Mouse (Mus musculus) erythroblast, embryonic 14.5 days (primary cell): ENCODE measurements around the gene Pam. TPM values are rescaled to one million over a fixed set of nuclear protein-coding genes. Genes with fewer than 3 reads are reported as not detected.

Experiments
- H3K27me3 ChIP-seq: 2 replicates; pipeline ENCODE4 v1.6.1; 2012; ENCODE audit warnings: inconsistent platforms; ENCODE audit not compliant: control insufficient read depth
- H3K36me3 ChIP-seq: 2 replicates; pipeline ENCODE4 v1.6.1; 2012; ENCODE audit warnings: mild to moderate bottlenecking, inconsistent platforms; ENCODE audit not compliant: control insufficient read depth
- H3K4me1 ChIP-seq: 2 replicates; pipeline ENCODE4 v1.6.1; 2012; ENCODE audit warnings: inconsistent platforms; ENCODE audit not compliant: control insufficient read depth
- H3K4me3 ChIP-seq: replicated peaks from 2 replicates; pipeline ENCODE3; 2012; ENCODE audit warnings: moderate library complexity, mild to moderate bottlenecking, inconsistent platforms
- H3K9me3 ChIP-seq: 2 replicates; pipeline ENCODE4 v1.6.1; 2012; ENCODE audit warnings: low read length, inconsistent platforms, mixed read lengths; ENCODE audit not compliant: control insufficient read depth
- GATA1 ChIP-seq: IDR thresholded peaks from 2 replicates; pipeline ENCODE4 v1.6.1; 2012; ENCODE audit warnings: low read length, inconsistent platforms, mixed read lengths
- TAL1 ChIP-seq: IDR thresholded peaks from 3 replicates; pipeline ENCODE4 v1.6.1; 2012; ENCODE audit warnings: low read length, inconsistent platforms, mixed read lengths
- polyA plus RNA-seq: library from polyadenylated mRNA; stranded (reverse); fragments of >175 nt; gene quantifications from 2 replicates; pipeline ENCODE4 v1.2.3, GENCODE M21; 2012

The Pam gene
- polyA plus RNA-seq, 1 experiment = 0.12 TPM

GRCm38 (mm10) chr1:97916218-97916970 is 179.1 kb downstream of the Pam start:
- H3K4me3 ChIP-seq = no peak overlapping the region
- H3K27me3 ChIP-seq = no peaks in the 10 kb centered on the region
- H3K9me3 ChIP-seq = no peaks in the 10 kb centered on the region
- no peaks in the 10 kb centered on the region for H3K36me3 ChIP-seq
- TF ChIP-seq GATA1 = no peak
- no peak for TF ChIP-seq TAL1
- no peaks in the 10 kb centered on the region for H3K4me1 ChIP-seq

GRCm38 (mm10) chr1:97915726-97916125 is 179.7 kb downstream of the Pam start:
- Histone ChIP-seq H3K4me3 (no peak overlapping the region), H3K4me1 (no peaks in the 10 kb centered on the region), H3K27me3 (no peaks in the 10 kb centered on the region)

DNA sequence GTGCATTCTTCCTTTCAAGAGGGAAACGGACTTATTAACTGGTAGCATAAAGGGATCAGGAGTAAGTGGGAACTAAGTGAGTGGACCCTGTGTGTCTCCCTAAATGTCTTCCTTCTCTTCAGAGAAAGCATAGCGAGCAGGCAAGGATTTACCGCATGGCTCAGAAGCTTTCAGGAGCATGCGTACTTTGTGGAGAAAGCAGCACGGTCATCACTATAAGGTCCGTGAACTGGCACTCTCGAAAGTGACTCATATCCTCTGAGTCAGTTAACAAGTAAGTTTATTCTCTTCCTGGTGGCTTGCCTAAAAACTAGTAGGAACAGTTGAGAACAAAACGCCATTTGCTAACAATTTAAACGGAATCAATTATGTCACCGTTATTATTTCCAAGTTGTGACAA is 184.6 kb downstream of the Pam start:
- Histone ChIP-seq H3K9me3 (no peaks in the 10 kb centered on the region), H3K4me1 (no peaks in the 10 kb centered on the region), H3K36me3 (no peaks in the 10 kb centered on the region), H3K27me3 (no peaks in the 10 kb centered on the region), H3K4me3 (no peak overlapping the region)
- TF ChIP-seq GATA1 (no peak), TAL1 (no peak)

More at GRCm38 (mm10) chr1:97915726-97916125, 179.7 kb downstream of the Pam start:
- TF ChIP-seq TAL1 (no peak), GATA1 (no peak)
- no peaks in the 10 kb centered on the region for H3K9me3 ChIP-seq
- no peaks in the 10 kb centered on the region for H3K36me3 ChIP-seq

GRCm38 (mm10) chr1:97909561-97909960 is 185.9 kb downstream of the Pam start:
- H3K36me3 ChIP-seq = no peaks in the 10 kb centered on the region
- no peaks in the 10 kb centered on the region for H3K9me3 ChIP-seq
- TF ChIP-seq GATA1 = no peak
- TF ChIP-seq TAL1 = no peak
- H3K27me3 ChIP-seq = no peaks in the 10 kb centered on the region
- no peaks in the 10 kb centered on the region for H3K4me1 ChIP-seq
- no peak overlapping the region for H3K4me3 ChIP-seq

DNA sequence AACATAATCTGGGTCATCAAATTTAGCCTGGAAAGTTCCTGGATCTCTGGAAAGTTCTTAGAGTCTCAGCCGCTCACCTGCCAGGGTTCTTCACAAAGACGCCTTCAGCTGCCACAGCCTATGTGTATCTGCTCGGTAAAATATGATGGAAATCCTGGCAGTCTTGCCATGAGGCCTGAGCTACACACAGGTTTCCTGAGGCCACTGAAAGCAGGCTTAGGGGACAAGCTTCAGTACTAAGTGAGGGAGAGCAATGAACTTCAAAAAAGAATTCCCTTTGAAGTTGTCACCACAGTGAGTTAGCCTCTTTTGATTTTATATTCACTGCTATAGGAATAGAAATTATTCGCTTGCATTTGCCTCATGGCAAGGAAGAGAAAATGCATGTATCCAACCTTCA is 186.7 kb downstream of the Pam start:
- Histone ChIP-seq H3K36me3 (no peaks in the 10 kb centered on the region), H3K4me1 (no peaks in the 10 kb centered on the region), H3K9me3 (no peaks in the 10 kb centered on the region), H3K4me3 (no peak overlapping the region), H3K27me3 (no peaks in the 10 kb centered on the region)
- TF ChIP-seq GATA1 (no peak), TAL1 (no peak)

- H3K4me1 ChIP-seq = no peaks in the 10 kb centered on the region
- TF ChIP-seq TAL1 (no peak), GATA1 (no peak)
- H3K27me3 ChIP-seq = no peaks in the 10 kb centered on the region
- no peak overlapping the region for H3K4me3 ChIP-seq
- no peaks in the 10 kb centered on the region for H3K36me3 ChIP-seq
- H3K9me3 ChIP-seq = no peaks in the 10 kb centered on the region
Observed at GRCm38 (mm10) chr1:97903912-97904460, 191.5 kb downstream of the Pam start.

DNA sequence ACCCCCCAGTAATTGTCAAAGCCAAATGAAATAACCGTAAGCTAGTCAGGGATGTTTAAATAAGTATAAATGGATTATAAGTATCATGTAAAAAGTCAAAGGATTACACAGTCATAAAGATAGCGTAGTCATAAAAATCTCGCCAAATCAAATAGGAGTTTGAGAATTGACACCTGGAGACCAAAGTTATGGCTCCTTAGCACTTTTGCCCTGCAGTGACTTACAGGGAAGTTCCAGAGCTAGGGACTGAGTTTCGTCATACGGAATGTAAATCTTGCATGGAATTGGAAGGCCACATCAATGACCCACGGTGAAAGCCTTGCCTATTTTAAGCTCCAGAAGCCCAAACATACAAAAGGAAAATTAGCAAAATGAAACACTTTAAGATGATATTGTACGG is 192.6 kb downstream of the Pam start:
- no peak overlapping the region for H3K4me3 ChIP-seq
- no peaks in the 10 kb centered on the region for H3K9me3 ChIP-seq
- TF ChIP-seq GATA1 (no peak), TAL1 (no peak)
- no peaks in the 10 kb centered on the region for H3K36me3 ChIP-seq
- H3K4me1 ChIP-seq = no peaks in the 10 kb centered on the region
- H3K27me3 ChIP-seq = no peaks in the 10 kb centered on the region

DNA sequence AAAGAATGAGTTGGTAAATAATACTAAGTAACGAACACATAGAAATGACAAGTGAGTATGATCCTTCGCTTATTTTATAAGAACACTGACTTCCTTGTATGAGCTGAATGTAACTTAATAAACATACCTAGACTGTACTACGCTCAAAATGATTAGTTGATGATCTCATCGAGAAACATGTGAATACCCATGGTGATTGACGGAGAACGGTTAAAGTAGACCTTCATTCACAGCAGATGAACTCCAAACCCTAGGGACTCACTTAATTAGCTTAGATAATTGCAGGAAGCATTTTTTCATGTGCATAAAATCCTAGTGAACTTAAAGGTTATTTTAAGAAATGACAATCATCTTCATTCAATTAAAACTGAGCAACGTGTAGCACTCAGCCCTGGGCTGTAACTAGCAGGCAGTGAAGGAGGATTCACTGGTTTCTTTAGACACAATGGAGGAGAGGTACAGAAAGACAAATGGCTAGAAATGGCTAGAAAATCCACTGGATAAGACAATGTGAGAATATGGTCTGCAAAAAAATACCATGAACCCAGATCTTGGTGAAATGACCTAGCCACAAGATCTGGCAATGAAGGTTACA is 194.8 kb downstream of the Pam start:
- TF ChIP-seq GATA1 (no peak), TAL1 (no peak)
- Histone ChIP-seq H3K36me3 (no peaks in the 10 kb centered on the region), H3K4me1 (no peaks in the 10 kb centered on the region), H3K9me3 (no peaks in the 10 kb centered on the region), H3K27me3 (no peaks in the 10 kb centered on the region), H3K4me3 (no peak overlapping the region)

DNA sequence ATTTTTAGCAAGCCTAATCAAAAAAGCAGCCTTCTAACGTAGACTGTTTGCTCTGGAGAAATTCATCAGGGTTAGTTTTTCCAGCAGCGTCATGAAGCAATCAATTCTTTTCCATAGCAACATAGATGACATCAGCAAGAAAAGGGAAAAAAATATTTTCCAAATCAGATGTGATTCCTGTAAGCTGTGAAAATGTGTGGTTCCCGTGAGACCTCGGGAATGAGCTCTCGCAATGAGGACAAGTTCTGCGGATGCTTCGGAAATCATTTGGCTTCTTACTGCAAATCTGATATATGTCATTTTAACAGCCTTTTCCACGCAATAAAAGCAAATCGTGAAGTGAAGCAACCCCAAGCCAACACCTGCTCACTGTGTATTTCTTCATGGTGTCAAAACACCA is 207.9 kb downstream of the Pam start:
- H3K27me3 ChIP-seq = no peaks in the 10 kb centered on the region
- H3K4me1 ChIP-seq = no peaks in the 10 kb centered on the region
- TF ChIP-seq GATA1 (no peak), TAL1 (no peak)
- no peaks in the 10 kb centered on the region for H3K9me3 ChIP-seq
- no peaks in the 10 kb centered on the region for H3K36me3 ChIP-seq
- no peak overlapping the region for H3K4me3 ChIP-seq

- Histone ChIP-seq H3K27me3 (no peaks in the 10 kb centered on the region), H3K4me3 (no peak overlapping the region), H3K9me3 (no peaks in the 10 kb centered on the region), H3K4me1 (no peaks in the 10 kb centered on the region), H3K36me3 (no peaks in the 10 kb centered on the region)
- TF ChIP-seq TAL1 (no peak), GATA1 (no peak)
Observed at GRCm38 (mm10) chr1:97883498-97883897, 211.9 kb downstream of the Pam start.
